Mouse (Mus musculus): ENCODE results near the gene Col15a1. TPM values are rescaled to one million over a fixed set of nuclear protein-coding genes. Genes with fewer than 3 reads are reported as not detected.

Col15a1 gene
- polyA plus RNA-seq, 1 experiment from 2014 or later, result 2.9 TPM

- WGBS, result 91% methylated on average over 6 of the region's 6 CpGs
- no peaks in the 10 kb centered on the region for H3K9me3 ChIP-seq (ENCODE audit: control insufficient read depth, low read length)
- no peaks in the 10 kb centered on the region for H3K36me3 ChIP-seq (ENCODE audit: control insufficient read depth, insufficient read depth, low read length)
- no peak for DNase-seq (ENCODE audit: low spot score, missing footprints)
- no peak overlapping the region for H3K9ac ChIP-seq (ENCODE audit: low read length)
- H3K27ac ChIP-seq (ENCODE audit: low read depth, low read length), result no peak overlapping the region
- H3K4me1 ChIP-seq (ENCODE audit: control insufficient read depth, insufficient read depth, low read length), result no peaks in the 10 kb centered on the region
- no peak overlapping the region for H3K4me3 ChIP-seq (ENCODE audit: low read depth, low read length)
- H3K27me3 ChIP-seq (ENCODE audit: control insufficient read depth, insufficient read depth, low read length), result no peaks in the 10 kb centered on the region
- ATAC-seq (ENCODE audit: low FRiP score), result no peak
- no peak overlapping the region for H3K4me2 ChIP-seq
Observed at GRCm38 (mm10) chr4:47332812-47333343, 124.9 kb downstream of the Col15a1 start.

DNA sequence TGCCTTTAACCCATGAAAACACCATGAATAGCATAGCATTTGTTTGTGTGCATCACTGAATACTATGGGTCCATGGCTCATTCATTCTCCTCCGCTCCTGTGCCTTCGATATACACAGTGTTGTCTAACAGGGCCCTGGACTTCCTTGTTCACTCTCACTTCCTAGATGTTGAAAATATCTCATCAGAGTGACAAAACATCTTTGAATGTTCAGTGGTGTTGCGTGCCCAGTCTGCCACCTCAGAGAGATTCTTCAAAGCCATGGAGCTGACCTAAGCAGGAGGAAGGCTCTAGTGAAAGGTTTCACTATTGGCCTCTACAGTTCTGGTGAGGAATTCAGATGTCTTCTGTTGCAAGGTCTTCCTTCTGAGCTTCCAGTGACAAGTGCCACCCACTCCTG, 125.6 kb downstream of the Col15a1 start:
- DNase-seq (ENCODE audit: low spot score, missing footprints) (no peak), ATAC-seq (ENCODE audit: low FRiP score) (no peak)
- no peak overlapping the region for H3K4me2 ChIP-seq
- H3K4me3 ChIP-seq (ENCODE audit: low read depth, low read length), result no peak overlapping the region
- no peak overlapping the region for H3K27ac ChIP-seq (ENCODE audit: low read depth, low read length)
- no peaks in the 10 kb centered on the region for H3K4me1 ChIP-seq (ENCODE audit: control insufficient read depth, insufficient read depth, low read length)
- H3K27me3 ChIP-seq (ENCODE audit: control insufficient read depth, insufficient read depth, low read length), result no peaks in the 10 kb centered on the region
- no peaks in the 10 kb centered on the region for H3K36me3 ChIP-seq (ENCODE audit: control insufficient read depth, insufficient read depth, low read length)
- H3K9me3 ChIP-seq (ENCODE audit: control insufficient read depth, low read length), result no peaks in the 10 kb centered on the region
- no peak overlapping the region for H3K9ac ChIP-seq (ENCODE audit: low read length)
- WGBS, result 86% methylated on average over 3 of the region's 3 CpGs

GRCm38 (mm10) chr4:47336941-47337600, 129.1 kb downstream of the Col15a1 start:
- WGBS, result 83% methylated on average over 3 of the region's 3 CpGs
- H3K36me3 ChIP-seq (ENCODE audit: control insufficient read depth, insufficient read depth, low read length), result no peaks in the 10 kb centered on the region
- no peak overlapping the region for H3K4me2 ChIP-seq
- no peak for DNase-seq (ENCODE audit: low spot score, missing footprints)
- no peaks in the 10 kb centered on the region for H3K4me1 ChIP-seq (ENCODE audit: control insufficient read depth, insufficient read depth, low read length)
- no peak overlapping the region for H3K9ac ChIP-seq (ENCODE audit: low read length)
- H3K27me3 ChIP-seq (ENCODE audit: control insufficient read depth, insufficient read depth, low read length), result no peaks in the 10 kb centered on the region
- H3K9me3 ChIP-seq (ENCODE audit: control insufficient read depth, low read length), result no peaks in the 10 kb centered on the region
- ATAC-seq (ENCODE audit: low FRiP score), result no peak
- H3K27ac ChIP-seq (ENCODE audit: low read depth, low read length), result no peak overlapping the region
- no peak overlapping the region for H3K4me3 ChIP-seq (ENCODE audit: low read depth, low read length)

DNA sequence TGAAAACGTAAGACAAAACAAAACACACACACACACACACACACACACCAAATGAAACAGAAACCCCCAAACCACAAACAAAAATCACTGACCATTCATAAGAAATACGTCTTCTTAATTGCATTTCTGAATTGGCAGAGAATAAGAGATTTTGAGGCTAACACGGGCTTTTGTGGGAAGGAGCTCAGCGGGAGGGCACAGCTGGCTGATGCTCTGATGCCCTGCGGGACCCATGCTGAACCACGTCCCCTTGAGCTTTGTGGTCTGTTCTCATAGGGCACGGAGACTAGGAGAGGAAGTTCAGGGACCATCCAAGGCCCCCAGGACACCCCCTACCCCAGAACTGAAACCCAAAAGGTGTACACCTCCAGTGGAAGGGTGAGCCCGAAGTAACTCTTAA, 134.7 kb downstream of the Col15a1 start:
- no peaks in the 10 kb centered on the region for H3K27me3 ChIP-seq (ENCODE audit: control insufficient read depth, insufficient read depth, low read length)
- H3K4me1 ChIP-seq (ENCODE audit: control insufficient read depth, insufficient read depth, low read length), result peaks cover 3% of the 10 kb centered on the region; the same call in 1 of the 2 replicates
- ATAC-seq (ENCODE audit: low FRiP score) (no peak), DNase-seq (ENCODE audit: low spot score, missing footprints) (peak; percentile 79)
- H3K4me2 ChIP-seq, result no peak overlapping the region
- no peak overlapping the region for H3K9ac ChIP-seq (ENCODE audit: low read length)
- no peaks in the 10 kb centered on the region for H3K36me3 ChIP-seq (ENCODE audit: control insufficient read depth, insufficient read depth, low read length)
- H3K9me3 ChIP-seq (ENCODE audit: control insufficient read depth, low read length), result no peaks in the 10 kb centered on the region
- 39% methylated on average over 8 of the region's 8 CpGs for WGBS
- no peak overlapping the region for H3K27ac ChIP-seq (ENCODE audit: low read depth, low read length)
- no peak overlapping the region for H3K4me3 ChIP-seq (ENCODE audit: low read depth, low read length)

DNA sequence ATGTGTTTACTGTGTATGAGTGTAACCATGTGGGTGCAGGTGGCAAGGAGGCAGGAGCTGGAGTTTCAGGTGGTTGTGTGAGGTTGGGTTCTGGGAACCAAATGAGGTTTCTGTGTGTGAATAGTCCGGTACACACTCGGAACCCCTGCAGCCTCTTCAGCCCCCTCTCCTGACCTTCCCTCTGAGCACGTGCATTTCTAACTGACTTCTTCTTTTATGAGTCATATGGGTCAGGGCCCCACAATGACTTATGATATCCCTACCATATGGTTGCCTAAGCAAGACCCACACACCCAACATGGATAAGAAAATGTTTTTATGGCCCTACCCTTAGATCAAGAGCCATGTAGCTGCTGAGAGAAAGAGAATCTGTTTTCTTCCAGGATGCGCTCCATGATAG, 139.1 kb downstream of the Col15a1 start:
- no peak for ATAC-seq (ENCODE audit: low FRiP score)
- DNase-seq (ENCODE audit: low spot score, missing footprints), result no peak
- 79% methylated on average over 4 of the region's 4 CpGs for WGBS

DNA sequence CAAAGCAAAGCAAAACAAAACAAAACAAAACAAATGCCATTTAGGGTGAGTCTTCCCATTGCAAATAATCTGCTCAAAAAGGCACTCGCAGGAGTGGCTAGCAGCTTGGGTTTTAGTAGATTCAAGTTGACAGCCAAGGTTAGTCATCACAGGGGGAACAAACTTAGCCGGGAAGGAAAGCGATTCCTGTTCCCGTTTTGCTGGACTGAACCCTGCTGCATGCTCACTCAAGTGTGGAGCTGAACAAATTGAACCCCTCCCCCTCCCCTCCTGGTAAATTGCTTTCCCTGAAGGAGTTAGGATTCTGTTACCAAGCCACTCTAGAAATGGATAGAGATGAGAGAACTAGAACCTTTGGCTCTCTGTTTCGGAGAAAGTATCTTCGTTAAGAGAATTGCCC, 141.8 kb downstream of the Col15a1 start:
- ATAC-seq (ENCODE audit: low FRiP score), result no peak
- H3K4me1 ChIP-seq (ENCODE audit: control insufficient read depth, insufficient read depth, low read length), result peaks cover 8% of the 10 kb centered on the region
- no peak overlapping the region for H3K4me2 ChIP-seq
- no peaks in the 10 kb centered on the region for H3K27me3 ChIP-seq (ENCODE audit: control insufficient read depth, insufficient read depth, low read length)
- WGBS, result 20% methylated on average over 6 of the region's 6 CpGs
- H3K27ac ChIP-seq (ENCODE audit: low read depth, low read length), result no peak overlapping the region
- H3K4me3 ChIP-seq (ENCODE audit: low read depth, low read length), result no peak overlapping the region
- no peaks in the 10 kb centered on the region for H3K36me3 ChIP-seq (ENCODE audit: control insufficient read depth, insufficient read depth, low read length)
- H3K9me3 ChIP-seq (ENCODE audit: control insufficient read depth, low read length), result no peaks in the 10 kb centered on the region
- H3K9ac ChIP-seq (ENCODE audit: low read length), result no peak overlapping the region
- no peak for DNase-seq (ENCODE audit: low spot score, missing footprints)

More for the DNA sequence above, 139.1 kb downstream of the Col15a1 start:
- no peaks in the 10 kb centered on the region for H3K36me3 ChIP-seq (ENCODE audit: control insufficient read depth, insufficient read depth, low read length)
- H3K4me2 ChIP-seq, result no peak overlapping the region
- H3K4me1 ChIP-seq (ENCODE audit: control insufficient read depth, insufficient read depth, low read length), result peaks cover 6% of the 10 kb centered on the region; the same call in 1 of the 2 replicates
- H3K4me3 ChIP-seq (ENCODE audit: low read depth, low read length), result no peak overlapping the region
- H3K27me3 ChIP-seq (ENCODE audit: control insufficient read depth, insufficient read depth, low read length), result no peaks in the 10 kb centered on the region
- H3K9me3 ChIP-seq (ENCODE audit: control insufficient read depth, low read length), result no peaks in the 10 kb centered on the region
- H3K9ac ChIP-seq (ENCODE audit: low read length), result no peak overlapping the region
- no peak overlapping the region for H3K27ac ChIP-seq (ENCODE audit: low read depth, low read length)

- 19% methylated on average over 9 of the region's 9 CpGs for WGBS
- H3K27ac ChIP-seq (ENCODE audit: low read depth, low read length), result no peak overlapping the region
- DNase-seq (ENCODE audit: low spot score, missing footprints) (peak; percentile 90), ATAC-seq (ENCODE audit: low FRiP score) (no peak)
- no peak overlapping the region for H3K4me3 ChIP-seq (ENCODE audit: low read depth, low read length)
- H3K27me3 ChIP-seq (ENCODE audit: control insufficient read depth, insufficient read depth, low read length), result no peaks in the 10 kb centered on the region
- H3K4me2 ChIP-seq, result peak overlapping the region; percentile 96
- H3K9ac ChIP-seq (ENCODE audit: low read length), result peak overlapping the region; percentile 98; the same call in 1 of the 2 replicates
- no peaks in the 10 kb centered on the region for H3K9me3 ChIP-seq (ENCODE audit: control insufficient read depth, low read length)
- peaks cover 17% of the 10 kb centered on the region for H3K4me1 ChIP-seq (ENCODE audit: control insufficient read depth, insufficient read depth, low read length)
- no peaks in the 10 kb centered on the region for H3K36me3 ChIP-seq (ENCODE audit: control insufficient read depth, insufficient read depth, low read length)
Observed at GRCm38 (mm10) chr4:47351386-47352049, 143.6 kb downstream of the Col15a1 start.

DNA sequence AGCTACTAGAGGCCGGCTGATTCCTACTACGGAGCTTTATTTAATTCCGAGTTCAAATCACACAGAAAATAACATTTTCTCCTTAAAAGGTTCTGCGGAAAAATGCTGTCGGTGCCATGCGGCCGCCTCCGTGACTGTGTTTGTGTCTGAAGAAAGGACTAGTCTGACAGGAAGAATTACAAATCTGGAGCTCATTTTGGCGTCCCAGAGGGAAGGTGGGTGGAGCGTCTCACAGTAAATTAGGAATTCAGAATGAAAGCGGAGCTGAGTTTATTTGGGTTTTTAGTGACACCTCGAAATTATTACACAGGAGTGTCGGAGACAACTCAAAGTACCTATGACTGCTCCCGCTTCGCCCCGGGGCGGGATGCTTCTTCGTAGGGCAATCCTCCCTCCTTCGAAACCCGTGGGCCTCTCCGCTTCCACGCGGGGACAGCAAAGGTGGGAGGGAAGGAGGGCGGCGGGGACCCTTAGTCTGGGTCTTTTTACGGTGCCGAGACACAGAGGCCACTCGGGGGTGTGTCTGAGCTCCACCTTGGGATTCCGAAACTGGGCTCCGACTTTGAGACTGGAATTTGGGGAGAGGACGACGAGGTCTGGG, 144.2 kb downstream of the Col15a1 start:
- Histone ChIP-seq H3K4me3 (ENCODE audit: low read depth, low read length) (peak overlapping the region; percentile 94), H3K4me1 (ENCODE audit: control insufficient read depth, insufficient read depth, low read length) (peaks cover 17% of the 10 kb centered on the region), H3K4me2 (peak overlapping the region; percentile 96), H3K27me3 (ENCODE audit: control insufficient read depth, insufficient read depth, low read length) (no peaks in the 10 kb centered on the region), H3K9ac (ENCODE audit: low read length) (peak overlapping the region; percentile 98), H3K9me3 (ENCODE audit: control insufficient read depth, low read length) (no peaks in the 10 kb centered on the region), H3K36me3 (ENCODE audit: control insufficient read depth, insufficient read depth, low read length) (no peaks in the 10 kb centered on the region), H3K27ac (ENCODE audit: low read depth, low read length) (no peak overlapping the region)
- DNase-seq (ENCODE audit: low spot score, missing footprints), result peak; percentile 95
- no peak; the same call in 1 of the 2 replicates for ATAC-seq (ENCODE audit: low FRiP score)
- 1% methylated on average over 32 of the region's 32 CpGs for WGBS

Data from midbrain, embryonic 11.5 days (tissue).